Mouse (Mus musculus) layer of hippocampus, postnatal 10 days (tissue): ENCODE measurements at regions not wholly inside any gene's neighbourhood (a gene's known extent, or its start where the extent isn't known, plus 50 kb on each side); places are given as distances from the start of the nearest gene placed in this dataset.

Experiments
- DNase-seq, 2 experiments: peaks; one replicate each; pipeline ENCODE4 v3.0.0; 2021; ENCODE audit warnings: low spot score in 2 of 2

DNA sequence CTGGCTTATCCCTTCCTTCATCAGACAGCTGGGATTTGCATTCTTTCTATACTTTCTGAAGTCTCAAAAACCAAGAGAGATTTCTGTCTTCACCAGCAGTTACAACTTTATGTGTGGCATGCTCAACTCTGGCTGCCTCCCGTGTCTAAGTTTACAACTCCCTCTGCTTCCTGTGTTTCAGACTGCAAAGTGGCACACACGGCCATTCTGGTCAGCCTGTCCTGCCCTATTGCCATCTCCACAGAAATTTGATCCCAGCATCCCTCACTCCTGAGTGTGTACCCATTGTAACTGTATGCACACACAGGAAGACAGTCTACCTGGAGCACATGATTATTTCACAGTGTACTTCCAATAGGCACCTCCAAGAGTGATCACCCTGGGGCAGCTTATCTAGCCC is 163.3 kb upstream of the Mpped2 start:
- no peak for DNase-seq

DNA sequence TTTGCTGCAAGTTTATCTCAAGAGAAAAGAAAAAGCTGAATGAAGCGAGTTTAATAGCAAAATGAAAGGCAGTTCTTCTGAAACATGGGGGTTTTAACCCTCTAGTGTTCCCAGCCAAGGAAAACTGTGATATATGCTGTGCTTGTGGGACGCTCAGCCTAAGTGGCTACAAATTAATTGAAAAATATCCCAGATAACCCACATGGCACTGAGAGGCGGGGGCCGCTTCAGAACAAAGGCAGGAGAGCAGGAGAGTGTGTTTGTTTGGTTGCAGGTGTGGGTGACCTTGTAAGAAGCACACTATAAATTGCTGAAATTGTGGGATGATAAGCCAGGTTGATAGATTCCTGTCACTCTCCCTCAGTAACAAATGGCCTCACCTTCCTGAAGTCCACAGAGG is 154.7 kb upstream of the Mpped2 start:
- DNase-seq, result no peak

DNA sequence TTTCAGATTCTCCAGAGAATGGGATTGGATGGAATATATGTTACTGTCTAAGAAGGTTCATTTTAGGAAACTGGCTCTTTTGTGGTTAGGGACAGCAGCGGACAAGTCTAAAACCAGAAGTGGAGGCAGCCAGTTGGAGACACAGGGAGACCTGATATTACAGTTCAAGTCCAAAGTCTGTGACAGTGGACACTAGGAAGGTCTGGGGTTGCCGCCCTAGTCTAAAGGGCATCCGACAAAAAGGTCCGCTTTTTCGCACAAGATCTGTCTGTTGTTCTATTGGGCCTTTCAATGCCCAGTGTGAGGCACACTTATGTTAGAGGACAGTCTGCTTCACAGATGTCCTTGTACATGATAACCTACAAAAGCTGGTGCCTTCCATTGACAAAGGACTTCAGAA is 152.9 kb upstream of the Mpped2 start:
- no peak for DNase-seq

DNA sequence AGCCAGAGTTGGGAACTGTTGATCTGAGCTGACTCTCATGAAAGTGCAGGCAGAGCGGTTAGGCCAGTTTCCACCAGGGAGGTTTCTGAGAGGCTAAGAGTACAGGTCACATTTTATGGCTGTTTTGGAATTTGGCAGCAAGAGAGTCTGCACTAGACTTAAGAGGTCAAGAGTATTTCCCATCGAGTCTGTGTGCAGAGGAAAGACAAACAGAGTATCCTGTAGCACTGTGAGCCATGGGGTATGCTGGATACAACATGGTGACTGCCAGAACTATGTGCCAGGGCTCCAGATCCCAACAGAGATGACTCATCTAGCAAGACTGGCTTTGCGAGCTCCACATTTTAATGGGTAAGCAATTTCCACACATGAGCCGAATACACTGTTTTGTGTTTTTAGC is 146.0 kb upstream of the Mpped2 start:
- DNase-seq, result no peak

DNA sequence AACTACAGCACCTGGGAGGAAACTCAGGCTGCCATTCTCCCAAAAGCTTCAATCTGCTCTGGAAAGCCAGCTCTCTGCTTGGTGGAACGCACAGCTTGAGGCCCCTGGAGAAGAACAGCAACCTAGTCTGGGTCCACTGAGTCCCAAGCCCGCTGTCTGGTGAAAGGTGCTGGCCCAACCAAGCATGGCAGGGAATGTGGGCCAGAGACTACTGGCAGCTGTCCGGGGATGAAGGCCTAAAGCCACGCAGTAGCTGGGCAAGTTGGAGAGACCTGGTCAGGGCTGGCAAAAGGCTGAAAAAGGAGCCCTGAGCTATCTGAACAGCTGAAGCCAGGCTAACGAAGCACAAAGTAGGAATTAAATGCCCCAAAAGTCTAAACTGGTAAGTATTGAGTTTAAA is 139.4 kb upstream of the Mpped2 start:
- no peak for DNase-seq

DNA sequence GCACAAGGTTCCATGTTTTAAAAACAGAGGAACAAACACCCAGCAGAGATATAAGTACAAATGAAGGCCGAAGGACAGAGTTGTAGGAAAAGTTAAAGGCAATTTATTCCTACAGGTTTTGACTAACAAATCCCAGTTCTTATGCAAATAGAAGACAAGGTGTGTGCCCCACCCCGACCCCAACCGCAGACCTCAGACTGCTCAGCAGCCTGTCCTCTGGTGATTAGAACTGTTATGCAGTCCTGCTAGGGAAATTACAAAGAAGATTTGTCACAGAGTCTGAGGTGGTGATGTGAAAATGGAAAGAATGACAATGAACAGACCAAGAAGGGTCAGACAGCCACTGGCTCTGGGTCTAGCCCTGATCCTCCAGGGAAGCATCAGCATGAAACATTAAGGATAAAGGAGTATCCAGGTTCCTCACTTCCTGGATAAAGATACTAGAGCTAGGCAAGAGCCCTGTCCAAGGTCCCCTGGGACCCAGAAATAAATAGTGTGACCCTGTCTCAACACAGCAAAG is 131.4 kb upstream of the Mpped2 start:
- DNase-seq, result no peak

DNA sequence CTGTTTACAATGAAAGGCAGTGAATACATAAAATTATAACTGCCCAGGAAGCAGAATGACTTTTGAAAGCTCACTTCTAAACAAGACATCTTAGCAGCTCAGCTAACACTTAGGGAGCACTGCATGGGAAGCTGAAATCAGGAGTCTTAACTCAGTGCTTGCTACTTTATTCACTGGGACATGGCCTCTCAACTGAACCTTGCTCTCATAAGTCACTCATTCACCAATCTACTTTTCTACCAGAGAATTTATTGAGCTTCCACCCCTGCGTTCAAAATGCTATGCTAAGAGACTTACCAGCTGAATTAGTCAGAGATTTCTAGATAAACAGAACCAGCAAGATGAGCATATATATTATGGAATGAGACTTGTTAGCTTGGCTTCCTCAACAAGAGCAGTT is 122.8 kb upstream of the Mpped2 start:
- no peak for DNase-seq

DNA sequence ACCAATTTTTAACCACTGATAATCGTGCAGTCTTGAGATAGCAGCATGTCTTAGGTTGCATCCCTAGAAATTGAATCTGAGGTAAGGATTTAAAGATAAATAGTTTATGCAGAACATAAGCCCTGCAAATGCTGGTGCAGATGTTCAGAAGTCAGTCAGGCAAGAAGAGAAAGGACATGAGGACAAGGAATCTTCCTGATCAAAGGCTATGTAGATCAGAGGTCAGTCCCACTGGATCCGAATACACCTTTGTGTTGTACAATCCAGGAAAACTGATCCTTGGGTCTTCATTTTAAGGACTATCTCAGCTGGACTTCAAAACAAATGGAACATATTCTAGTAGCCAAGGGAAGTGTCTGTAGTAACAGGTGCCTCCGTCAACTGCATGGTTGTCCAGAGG is 121.7 kb upstream of the Mpped2 start:
- DNase-seq, result no peak

DNA sequence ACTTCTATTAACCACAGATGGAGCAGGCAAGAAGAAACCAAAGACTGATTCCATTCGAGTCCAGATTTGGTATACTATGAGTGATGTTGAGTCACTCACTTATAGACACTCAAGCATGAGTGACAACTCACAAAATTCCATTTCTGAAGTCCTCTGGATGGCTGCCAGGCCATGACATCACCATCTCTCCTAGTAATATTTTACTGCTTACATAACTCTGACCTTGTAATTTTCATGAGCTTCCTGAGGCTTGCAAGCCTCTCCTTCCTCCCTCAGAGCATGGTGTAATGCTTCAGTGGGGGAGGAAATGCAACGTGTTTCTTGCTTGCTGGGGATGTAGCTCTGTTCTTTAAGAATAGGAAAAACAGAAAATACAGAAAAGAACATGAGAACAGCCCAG is 121.2 kb upstream of the Mpped2 start:
- DNase-seq, result no peak

DNA sequence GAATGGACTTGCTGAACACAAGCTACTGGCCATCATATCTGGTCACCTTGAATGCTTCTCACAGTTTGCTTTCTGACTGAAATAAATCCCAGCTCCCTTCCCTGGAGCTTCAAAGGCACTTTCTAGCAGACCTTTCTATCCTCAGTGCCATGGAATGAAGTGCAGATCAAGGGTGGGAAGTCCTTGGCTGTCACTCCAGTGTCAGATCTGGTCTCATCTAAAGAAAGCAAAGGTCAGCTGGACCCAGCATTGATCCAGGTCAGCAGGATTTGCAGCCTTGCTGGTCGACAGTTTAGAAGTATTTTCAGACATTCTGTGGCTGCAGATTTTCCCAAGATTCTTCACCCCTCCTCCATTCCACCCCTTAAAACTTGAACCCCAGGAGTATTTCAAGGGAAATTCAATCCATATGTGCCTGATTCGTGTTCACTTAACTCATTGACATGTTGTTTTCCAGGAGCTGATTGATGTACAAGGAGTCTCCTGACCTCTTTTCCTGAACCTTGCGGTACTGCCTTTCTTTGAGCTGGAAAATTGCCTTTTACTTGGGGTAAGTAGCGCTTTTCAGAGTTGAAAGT is 116.2 kb upstream of the Mpped2 start:
- no peak for DNase-seq

DNA sequence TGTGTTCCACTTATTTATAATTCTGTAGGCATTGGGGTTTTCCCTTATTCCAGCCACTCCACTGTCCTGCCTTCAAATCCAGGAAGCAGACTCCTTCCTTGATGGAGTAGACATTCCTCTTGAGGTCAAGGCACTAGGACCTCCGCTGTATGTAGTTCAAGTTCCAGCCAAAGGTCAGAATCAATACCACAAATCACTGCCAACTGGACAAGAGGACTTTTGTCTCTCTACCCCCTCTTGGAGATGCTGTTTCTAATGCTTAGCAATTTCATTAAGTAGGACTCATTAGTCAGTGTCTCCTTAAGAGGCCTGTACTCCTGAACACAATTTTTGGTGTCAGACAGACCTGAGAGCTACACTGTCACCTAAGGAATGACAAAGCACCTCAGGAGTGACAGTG is 115.0 kb upstream of the Mpped2 start:
- DNase-seq, result no peak

DNA sequence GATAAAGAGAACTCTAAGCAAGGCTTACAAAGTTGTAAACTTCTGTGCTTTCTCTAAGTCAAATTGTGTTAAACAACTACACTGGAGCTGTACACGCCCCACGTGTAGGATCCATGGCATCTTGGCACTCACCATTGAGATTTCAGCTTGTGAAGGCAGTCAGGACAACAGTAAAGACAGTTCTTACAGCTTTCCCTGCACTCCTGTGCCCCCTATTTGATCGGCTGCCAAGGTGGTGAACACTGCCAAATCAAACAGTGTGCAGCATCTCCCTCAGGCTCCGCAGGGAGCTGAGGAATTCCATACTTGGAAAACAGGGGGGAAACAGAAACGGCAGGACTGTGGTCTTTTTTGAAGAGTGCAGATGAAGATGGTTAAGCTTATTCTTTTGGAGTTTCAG is 112.4 kb upstream of the Mpped2 start:
- peak; percentile 22 to 28 for DNase-seq

DNA sequence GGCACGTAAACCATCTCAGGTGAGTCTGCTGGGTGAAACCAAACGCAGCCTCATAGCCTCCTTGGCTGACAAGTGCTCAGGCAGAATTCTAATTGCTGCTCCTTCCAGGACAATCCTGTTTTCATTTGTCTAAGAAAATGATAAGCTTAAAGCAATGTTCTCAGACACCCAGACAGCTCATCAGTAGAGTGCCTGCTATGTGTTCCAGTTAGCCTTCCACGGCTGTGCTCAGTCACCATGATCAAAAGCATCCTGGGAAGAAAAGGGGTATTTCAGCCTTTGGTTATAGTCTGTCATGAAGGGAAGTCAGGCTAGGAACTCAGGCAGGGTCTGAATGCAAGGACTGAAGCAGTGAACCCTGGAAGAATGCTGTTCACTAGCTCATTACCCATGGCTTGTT is 71.8 kb upstream of the Mpped2 start:
- no peak for DNase-seq

DNA sequence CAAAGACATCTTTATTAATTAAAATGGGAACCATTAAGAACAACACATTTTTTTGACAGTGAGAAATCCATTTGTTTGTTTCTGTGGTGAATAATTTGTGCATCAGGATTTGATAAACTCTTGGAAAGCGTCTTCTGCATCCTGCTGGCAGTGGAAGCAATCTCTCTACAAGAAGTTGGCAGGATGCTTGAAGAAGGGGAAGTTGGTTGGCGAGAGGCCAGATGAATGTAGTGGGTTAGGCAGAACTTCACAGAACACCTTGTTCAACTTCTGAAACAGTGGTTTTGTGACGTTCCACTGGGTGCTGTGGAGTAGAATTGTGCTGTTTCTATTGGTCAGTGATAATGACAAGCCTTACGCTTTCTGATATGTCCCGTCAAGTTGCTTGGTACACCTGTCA is 70.7 kb upstream of the Mpped2 start:
- DNase-seq, result peak in 1 of 2 experiments; percentile 5

DNA sequence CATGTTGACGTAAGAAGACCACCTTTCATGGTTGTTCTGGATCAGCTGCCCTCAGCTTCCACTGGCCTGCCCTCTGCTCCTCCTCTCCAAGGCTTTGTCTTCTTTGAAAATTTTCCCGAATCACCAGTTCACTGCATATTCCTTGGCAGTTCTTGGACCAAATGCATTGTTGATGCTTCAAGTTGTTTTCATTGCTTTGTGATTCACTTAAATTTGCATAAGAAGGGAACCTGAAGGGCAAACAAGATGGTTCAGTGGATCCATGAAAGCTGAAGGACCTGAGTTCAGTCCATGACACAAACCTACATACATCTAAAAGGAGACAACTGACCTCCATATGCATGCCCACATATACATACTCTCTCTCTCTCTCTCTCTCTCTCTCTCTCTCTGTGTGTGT is 69.4 kb upstream of the Mpped2 start:
- no peak for DNase-seq

DNA sequence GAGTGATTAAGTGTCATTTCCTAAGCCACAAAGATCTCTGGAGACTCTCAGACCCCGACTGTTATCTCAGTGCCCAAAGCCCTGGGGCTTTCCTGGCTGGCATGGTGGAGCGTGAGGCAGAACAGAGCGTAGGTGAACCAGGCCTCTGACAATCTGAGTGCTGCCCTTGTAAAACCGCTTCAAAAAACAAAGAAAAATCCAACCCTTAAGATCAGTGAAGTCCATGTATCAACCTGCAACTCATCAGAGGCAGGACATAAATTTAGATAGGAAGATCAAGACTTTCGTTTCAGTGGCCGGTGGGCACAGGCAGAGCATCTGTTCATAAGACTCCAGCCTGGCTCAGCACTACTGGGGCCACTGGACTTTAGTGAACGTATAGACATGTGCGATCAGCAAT is 61.1 kb upstream of the Mpped2 start:
- no peak for DNase-seq
